Mouse (Mus musculus) v-Abl transformed pro-B cells (cell line): ENCODE data around the gene Clip2.
"Not testable (repeated sequence)": the region's sequence is repeated elsewhere in the genome, so short reads cannot be mapped to it uniquely, and the experiment has no call there.

Experiments
- in situ Hi-C, 2 experiments: fragments of 400-800 bp; cut with MboI; formaldehyde crosslinking; loops; one replicate each; pipeline ENCODE4 v1.15.1; 2025; ENCODE audit not compliant: unreplicated experiment in 2 of 2

Clip2 gene

DNA sequence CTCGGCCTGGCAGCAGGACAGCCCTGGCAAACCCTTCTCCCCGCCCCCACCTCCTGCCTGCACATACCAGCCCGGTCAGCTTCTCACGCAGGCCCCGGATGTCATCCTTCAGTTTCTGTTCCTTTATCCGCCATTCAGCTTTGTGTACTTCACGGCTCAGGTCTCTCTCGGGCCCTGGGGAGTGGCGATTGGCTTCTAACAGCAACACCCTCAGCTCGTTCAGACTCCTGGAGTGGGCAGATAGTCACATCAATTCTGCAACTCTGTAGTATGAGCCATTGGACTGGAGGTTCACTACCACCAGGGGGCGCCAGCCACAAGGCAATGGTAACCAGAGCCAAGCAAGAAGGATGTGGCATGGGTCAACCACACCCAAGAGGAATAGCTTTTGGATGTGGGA lies 58.1 kb downstream of the Clip2 start:
- in situ Hi-C loops: loop anchor here (10.0 kb wide), 2 partner anchors 411 to 471 kb away; partner anchors contain the start of gene Tmem270 (in 1 of the 2)

DNA sequence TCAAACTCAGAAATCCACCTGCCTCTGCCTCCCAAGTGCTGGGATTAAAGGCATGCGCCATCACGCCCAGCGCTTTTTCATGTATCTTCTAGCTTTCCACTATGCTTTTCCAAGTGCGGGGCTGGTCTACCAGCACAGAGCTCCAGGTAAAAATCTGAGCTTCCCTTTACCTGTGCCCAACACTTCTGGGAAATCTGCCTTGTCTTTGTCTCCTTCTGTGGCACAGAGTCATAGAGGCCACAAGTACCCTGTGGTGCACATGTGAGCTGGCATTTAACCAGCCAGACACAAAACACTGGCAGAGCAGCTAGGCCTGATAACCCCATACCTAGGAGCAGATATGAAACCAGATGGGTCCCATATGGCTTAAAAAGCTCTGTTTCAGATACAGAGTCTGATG lies 59.3 kb downstream of the Clip2 start:
- in situ Hi-C loops: loop anchor here (10.0 kb wide), 2 partner anchors 412 to 472 kb away; partner anchors contain the start of gene Tmem270 (in 1 of the 2)

DNA sequence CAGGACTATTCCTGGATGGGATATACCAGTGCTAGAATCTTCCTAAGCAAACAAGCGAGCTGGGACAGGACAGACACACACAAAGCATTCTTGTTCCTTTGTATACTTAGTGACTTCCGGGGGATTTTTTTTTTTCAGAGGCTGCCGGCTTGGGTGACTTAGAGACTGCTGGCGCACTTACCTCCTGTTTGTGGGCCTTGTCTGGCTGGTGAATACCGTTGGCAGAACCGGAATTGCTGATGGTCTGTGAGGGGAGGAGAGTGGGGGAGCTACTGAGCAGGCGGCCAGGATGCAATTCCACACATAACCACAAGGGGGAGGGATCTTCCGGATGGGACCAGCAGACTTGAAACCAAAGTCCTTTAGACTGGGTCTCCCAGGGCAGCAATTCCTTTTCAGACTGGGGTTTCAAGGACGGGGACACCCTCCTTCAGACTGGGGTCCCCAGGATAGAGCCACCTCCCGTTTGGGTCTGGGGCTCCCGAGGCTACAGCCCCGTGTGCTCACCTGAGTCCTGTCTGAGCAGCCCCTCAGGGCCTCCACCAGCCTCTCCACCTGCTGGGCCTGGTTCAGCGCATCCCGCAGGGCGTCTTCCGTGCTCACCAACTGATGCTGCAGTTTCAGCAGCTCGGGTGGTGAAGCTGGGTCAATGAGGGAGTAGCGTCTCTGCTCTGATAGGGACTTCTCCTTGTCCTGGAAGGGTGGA lies 60.4 kb downstream of the Clip2 start:
- in situ Hi-C loops: loop anchor here (10.0 kb wide), 2 partner anchors 413 to 473 kb away; partner anchors contain the start of gene Tmem270 (in 1 of the 2)

DNA sequence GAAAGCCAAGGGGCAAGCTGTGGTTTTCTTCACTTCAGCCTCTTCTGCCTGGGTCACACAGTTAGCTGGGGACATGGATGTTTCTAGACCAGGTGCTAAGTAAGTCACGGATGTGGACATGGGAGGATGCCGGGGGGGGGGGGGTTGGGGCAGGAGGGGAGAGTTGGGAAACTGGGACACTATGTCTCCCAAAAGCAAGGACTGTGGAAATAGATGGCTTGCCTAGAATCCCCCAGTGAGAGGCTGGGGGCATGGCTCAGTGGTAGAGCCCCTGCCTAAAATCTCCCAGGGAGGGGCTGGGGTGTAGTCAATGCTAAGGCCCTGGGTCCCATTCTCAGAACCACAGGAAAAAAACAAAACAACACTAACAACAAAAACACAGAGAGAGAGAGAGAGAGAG lies 61.0 kb downstream of the Clip2 start:
- in situ Hi-C loops: loop anchor here (10.0 kb wide), 2 partner anchors 414 to 474 kb away; partner anchors contain the start of gene Tmem270 (in 1 of the 2)

DNA sequence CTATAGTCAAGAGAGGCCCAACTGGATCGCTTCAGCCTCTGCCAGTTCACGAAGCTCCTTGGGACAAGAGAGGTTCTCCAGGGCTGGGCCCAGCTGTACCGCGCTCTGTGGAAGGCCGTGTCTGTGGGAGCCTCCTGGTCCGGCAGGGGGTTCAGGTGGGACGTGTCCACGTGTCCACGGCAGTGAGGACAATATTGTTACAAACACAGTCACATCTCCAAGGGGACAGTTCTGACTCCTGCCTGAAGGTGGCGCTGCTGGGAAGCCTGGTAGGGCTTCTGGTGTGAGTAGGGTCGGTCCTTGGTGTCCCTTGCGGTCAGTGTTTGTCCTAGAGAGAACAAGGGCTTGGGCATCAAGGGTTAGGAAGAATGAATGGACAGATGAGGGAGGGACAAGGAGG lies 61.8 kb downstream of the Clip2 start:
- in situ Hi-C loops: loop anchor here (10.0 kb wide), 2 partner anchors 414 to 474 kb away; partner anchors contain the start of gene Tmem270 (in 1 of the 2)

DNA sequence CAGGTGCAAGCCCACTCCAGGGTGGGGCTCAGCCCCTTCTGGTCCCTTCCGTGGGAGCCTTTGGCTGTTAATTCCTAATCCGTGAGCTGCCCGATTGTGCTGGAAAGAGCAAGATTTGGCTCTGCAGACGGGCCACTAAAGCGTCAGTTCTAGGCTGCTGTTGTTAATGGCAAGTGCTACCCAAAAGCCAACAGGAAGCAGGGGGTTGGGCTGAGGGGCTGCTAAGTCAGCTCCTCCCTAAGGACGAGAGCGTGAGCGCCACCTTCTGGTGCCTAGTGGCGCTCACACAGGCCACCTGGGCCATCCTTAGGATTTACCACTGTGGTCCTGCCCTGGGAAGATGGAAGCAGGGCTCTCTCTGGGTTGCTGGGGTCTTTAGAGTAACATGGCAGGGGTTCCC lies 62.7 kb downstream of the Clip2 start:
- in situ Hi-C loops: loop anchor here in 1 of 2 experiments (5.0 kb wide), 1 partner anchor 307 kb away; the partner anchor contains the start of gene Gtf2ird2

DNA sequence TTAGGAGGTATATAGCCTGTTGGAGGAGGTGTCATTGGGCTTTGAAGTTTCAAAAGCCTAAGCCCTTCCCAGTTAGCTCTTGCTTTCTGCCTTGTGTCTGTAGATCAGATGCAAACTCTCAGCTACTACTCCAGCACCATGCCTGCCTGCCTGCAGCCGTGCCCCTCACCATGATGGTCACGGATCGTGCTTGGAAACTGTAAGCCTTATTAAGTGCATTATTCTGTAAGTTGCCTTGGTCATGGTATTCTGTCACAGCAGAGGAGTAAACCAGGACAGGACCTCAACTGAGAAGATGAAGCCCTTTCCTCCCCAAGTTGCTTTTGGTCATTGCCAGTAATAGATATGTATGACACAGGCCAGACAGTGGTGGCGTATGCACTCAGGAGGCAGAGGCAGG lies 63.6 kb downstream of the Clip2 start:
- in situ Hi-C loops: loop anchor here in 1 of 2 experiments (5.0 kb wide), 1 partner anchor 306 kb away; the partner anchor contains the start of gene Gtf2ird2

DNA sequence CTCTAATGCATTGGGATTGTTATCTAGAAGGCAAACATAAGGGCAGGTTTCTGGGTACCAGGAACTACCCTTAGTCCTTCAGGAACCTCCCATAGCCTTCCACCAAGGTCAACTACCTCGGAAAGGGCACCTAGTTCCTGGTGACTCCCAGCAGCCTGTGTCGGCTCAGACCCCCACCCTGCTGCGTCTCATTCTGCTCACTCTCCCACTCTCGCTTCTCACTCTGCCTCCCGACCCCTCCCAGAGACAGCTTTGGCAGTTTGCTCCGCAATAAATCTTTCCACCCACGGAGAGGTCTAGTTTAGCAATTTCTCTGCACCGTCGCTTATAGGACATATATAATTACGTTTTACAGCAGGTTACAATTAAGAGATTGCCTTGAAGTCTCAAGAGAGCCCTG lies 64.2 kb downstream of the Clip2 start:
- in situ Hi-C loops: loop anchor here in 1 of 2 experiments (5.0 kb wide), 1 partner anchor 306 kb away; the partner anchor contains the start of gene Gtf2ird2

DNA sequence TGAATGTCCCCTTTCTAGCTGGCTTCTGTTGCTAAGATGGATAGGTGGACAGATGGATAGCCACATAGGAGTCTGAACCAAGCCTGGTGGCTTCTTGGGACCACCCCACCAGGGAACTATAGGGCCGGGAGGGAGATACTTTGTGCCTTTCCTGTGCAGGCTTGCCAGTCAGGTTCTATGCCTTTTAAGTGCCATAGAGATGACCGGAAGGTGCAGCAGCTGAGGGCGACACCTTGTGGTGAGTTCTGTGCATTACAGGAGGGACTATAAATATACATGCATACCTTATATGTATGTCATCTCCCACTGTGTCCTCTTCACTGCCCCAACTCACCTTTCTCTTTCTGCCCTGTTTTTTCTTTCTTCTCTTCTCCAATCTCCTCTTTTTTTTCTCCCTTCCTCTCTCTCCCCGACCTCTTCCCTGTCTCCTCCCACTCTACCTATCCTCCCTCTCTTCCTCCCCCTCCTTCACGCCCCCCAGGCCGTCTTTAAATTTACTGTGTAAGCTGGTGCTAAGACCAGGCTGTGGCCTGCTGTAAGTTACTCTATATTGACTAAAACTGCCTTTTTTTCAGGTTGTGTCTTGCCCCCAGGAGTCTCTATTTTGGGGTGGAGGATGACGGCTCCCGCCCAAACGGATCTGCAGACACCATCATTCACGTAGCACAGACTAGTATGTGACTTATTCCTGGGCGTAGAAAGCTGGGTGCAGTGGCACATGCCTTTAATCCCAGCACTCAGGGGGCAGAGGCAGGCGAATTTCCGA lies 66.2 kb downstream of the Clip2 start:
- in situ Hi-C loops: loop anchor here in 1 of 2 experiments (5.0 kb wide), 1 partner anchor 304 kb away; the partner anchor contains the start of gene Gtf2ird2

DNA sequence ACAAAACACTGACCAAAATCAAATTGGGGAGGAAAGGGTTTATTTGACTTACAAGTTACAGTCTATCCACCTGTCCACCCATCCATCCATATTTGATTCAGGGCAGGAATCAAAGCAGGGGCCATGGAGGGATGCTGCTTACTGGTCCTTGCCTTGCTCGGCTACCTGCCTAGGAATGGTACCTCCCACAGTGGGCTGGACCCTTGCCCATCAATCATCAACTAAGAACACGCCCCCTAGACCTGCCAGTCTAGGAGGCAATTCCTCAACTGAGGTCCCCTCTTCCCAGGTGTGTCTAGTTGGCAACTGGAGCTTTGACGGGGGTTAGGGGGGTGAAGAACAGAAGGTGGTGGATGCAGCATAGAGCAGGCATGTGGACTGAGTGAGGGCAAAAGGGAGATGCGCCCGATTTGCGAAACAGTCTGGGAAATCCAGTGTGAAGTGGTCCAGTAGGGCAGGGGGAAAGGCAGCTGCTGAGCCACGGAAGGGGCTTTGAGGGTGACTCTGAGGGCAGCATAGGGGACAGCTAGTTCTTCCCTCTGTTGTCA lies 67.0 kb downstream of the Clip2 start:
- in situ Hi-C loops: loop anchor here in 1 of 2 experiments (5.0 kb wide), 1 partner anchor 303 kb away; the partner anchor contains the start of gene Gtf2ird2

DNA sequence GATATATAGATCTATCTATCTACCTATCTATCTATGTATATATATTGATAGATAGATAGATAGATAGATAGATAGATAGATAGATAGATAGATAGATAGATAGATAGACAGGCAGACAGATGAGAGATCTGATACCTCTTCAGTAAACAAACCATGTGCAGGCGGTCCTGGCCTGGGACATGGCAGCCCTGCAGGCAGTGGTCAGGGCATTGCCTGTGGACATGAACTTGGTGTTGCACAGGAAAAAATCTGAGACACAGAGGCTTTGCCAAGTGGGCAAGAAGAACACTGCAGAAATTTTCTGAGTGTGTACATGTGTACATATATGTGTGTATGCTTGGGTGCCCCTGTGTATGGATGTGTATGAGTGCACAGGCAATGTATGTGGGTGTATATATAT lies 68.9 kb downstream of the Clip2 start:
- in situ Hi-C loops: loop anchor here (5.0 kb wide), 3 partner anchors 101 to 301 kb away; partner anchors contain the start of gene Gtf2ird2 (in 1 of the 2)

DNA sequence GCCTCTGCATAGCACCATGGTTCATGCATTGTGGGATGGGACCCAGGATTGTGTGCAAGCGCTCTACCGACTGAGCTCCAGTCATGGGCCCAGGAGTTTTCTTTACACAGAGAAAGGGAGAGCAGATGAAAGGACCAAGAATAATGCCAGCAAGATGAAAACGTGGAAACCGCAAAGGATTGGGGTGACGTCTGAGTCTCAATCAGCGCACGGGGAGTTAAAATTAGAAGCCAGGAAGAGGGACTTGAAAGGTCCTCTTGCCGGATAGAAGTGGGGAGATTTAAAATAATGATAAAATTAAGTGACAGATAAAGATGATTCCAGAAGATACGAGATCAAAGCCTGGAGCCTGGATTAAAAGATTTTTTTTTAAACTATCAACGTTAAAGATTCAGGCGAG lies 69.9 kb downstream of the Clip2 start:
- in situ Hi-C loops: loop anchor here (5.0 kb wide), 3 partner anchors 100 to 300 kb away; partner anchors contain the start of gene Gtf2ird2 (in 1 of the 2)

DNA sequence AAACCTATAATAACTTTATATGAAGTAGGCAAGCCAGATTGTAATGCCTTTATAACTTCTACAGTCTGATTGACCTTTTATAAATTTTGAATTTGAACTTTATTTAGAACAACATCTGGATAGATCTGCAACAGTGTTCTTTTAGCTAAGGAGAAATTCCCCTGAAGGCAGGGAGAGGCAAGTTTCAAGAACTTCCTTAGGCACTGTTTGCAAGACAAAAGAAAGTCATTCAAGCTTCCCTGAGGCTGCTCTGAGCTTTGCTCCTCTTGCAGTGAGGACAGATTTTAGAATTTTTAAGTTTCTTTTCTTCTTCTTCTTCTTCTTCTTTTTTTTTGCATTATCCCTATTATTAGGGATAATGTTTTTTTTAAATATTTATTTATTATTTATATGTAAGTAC lies 73.3 kb downstream of the Clip2 start:
- in situ Hi-C loops: not testable (repeated sequence)

DNA sequence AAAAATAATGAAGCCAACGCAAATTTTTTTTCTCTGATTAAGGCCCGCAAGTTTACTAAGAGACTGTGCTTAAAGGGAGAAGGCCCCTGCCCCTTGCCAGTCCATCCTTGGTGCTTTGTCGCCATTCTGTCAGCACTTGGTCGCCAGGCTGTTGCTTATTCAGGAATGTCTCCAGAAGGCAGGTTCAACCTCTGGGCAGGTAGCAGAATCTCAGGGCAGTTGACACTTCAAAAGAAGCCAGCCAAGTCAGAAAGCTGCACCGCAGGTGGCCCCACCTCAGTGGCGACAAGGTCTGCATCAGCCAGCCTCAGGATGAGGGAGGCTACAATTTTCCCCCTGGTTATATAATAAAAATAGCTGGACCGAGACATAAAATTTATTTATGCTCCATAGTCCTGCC lies 76.5 kb downstream of the Clip2 start:
- in situ Hi-C loops: not testable (repeated sequence)

DNA sequence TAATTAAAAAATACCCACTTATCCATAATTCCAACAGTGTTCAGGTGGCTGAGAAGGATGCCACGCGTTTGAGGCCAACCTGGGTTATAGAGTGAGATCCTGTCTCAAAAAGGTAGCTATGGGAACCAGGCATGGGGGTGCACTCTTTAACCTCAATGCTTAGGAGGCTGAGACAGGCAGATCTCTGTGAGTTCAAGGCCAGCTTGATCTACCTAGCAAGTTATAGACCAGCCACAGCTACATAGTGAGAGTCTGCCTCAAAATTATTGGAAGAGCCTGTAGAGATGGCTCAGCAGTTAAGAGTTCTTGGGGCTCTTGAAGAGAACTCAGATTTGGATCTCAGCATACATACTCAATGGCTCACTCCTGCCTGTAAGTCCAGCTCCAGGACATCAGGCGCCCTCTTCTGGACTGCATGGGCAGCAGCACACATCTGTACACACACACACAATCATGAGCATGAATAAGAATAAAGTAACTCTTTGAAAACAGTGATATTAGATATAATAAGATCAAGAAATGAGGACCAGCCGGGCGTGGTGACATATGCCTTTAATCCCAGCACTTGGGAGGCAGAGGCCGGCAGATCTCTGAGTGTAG lies 77.1 kb downstream of the Clip2 start:
- in situ Hi-C loops: no loop called here

DNA sequence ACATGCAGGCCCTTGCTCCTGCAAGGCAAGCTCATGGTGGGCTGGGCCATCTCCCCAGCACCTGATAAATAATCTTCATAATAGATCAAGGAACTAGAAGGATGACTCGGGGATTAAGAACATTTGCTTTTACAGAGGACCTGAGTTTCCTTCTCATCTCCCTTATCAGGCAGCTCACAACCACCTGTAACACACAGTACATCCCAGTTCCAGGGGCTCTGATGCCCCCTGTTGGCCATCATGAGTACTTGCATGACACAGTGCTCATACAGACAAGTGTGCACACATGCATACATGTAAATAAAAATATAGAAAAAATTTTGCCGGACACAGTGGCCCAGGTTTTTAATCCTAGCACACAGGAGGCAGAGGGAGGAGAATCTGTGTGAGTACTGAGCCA lies 78.3 kb downstream of the Clip2 start:
- in situ Hi-C loops: no loop called here

DNA sequence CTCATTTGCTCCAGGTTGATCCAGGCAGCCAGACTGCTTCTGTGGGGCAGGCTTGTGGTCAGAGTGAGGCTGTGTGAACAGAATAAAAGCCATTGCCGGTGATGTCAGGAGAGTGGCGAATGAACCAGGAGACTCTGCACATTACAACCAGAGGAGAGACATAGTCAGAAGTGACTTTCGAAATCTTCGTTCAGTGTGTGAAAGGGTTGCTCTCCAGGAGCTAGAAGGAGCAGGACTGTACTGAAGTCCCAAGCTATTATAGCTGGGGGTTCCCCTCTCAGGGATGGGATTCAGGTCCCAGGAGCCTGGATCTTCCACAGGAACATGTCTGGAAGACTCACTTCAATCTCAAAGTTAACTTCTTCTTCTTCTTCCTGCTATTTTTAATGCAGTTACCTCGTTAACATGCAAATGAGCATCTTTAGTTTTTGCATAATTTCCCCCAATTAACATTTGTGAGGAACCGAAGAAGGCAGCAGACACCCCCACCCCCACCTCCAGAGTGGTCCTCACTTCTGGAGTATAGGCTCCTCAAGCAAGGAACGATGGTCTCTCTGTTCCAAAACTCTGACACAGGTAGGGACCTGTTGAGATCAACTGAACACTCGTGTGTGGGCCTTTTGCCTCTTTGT lies 81.6 kb downstream of the Clip2 start:
- in situ Hi-C loops: no loop called here

DNA sequence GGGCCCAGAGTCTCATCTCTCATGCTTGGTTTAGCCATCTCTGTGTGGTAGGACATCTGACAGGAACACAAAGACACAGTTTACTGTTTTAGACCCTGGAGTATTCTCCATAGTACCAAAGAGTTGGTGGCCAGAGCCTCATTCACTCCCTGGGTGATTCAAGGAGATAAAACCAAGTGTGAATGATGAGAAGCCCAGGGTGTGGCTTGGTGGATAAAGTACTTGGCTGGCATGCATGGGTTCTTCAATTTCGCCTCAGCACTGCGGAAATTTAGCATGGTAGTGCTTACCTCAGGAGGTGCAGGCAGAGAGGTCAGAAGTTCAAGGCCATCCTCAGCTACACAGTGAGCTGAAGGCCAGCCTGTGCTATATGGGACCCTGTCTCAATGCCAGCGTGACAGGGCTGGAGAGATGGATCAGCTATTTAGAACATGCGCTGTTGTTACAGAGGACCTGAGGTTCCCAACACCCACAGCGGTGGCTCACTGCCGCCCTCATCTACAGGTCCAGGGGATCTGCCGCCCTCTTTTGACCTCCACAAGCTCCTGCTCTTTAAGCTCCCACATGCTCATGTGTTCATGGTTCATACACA lies 82.6 kb downstream of the Clip2 start:
- in situ Hi-C loops: no loop called here

DNA sequence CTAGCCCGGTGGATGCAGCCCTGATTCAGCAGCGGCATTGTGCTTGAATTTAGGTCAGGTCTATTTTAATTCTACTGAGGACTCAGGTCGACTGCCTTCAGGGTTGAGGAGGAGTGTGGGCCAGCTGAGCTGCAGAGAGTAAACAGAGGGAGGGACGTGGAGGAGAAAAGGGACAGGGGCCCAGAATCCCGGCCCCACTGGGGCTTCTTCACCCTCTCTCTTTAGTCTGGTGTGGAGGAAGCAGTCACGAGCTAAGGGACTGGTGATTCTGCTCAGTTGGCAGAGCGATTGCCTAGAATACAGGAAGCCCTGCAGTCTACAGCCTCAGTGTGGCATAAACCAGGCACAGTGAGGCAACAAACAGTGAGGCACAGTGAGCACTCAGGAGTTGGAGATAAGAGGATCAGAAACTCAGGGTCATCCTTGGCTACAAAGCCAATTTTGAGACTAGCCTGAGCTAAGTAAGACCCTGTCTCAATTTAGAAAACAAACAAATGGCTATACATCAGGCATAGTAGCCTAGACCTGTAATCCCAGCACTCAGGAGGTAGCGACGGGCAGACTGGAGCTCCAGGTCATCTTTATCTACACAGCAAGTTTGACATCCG lies 84.0 kb downstream of the Clip2 start:
- in situ Hi-C loops: no loop called here
